Mouse (Mus musculus): ENCODE measurements around the gene Gm45713.
A peak's percentile ranks its signal among the peaks of the same experiment; 100 is the strongest.
"Not testable (repeated sequence)": the region's sequence is repeated elsewhere in the genome, so short reads cannot be mapped to it uniquely, and the experiment has no call there.

The Gm45713 gene

DNA sequence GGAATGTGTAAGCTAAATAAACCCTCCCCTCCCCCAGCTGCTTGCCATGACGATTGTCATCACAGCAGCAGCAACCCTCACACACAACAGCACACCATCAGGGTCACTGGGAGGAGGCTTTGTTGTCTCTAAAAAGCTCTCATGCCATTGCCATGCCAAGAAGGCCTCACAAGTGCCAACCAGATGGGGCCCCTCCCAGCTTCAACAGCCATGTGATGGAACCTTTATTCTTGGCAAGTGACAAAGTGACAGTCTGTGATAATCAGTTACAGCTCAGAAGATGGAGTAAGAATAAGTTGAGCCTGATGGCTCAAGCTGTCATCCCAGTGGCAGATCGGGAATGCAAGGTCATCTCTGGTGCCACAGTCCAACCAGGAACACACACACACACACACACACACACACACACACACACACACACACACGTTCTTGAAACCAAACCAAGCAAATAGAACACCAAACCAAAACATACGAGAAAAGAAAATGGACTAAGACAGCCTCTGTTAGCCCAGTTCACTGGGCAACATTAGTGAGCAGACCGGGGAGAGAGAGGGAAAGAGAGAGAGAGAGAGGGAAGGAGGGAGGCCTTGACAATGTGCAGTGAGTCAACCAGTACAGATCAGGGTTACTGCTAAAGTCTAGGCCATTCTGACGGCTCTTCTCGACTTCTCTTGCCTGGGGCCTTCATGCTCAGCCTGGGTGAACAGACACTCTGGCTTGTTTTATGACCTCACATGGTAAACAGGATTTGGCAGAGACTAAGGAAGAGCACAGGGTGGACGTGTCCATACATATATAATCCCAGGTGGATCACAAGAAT is 4.1 kb upstream of the Gm45713 start:
- DNase-seq, result no peak

DNA sequence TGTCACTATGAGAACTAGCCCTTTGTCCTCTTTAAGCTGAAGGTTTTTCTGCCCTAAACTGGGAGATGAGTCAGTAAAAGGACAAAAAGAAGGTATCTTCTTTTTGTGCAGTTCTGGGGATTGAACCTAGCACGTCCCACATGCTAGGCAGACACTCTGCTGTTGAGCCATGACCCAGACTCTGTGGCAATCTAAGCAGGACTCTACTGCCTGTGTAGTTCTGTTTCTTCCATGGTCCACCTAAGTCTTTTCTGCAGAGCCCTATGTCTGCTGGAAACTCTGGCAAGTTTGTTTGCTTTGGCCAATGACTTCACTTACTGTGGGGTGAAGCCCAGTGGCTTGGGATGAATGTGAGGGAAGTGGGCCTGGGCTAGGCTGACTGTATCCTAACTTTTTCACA is 2.4 kb upstream of the Gm45713 start:
- DNase-seq, result no peak

DNA sequence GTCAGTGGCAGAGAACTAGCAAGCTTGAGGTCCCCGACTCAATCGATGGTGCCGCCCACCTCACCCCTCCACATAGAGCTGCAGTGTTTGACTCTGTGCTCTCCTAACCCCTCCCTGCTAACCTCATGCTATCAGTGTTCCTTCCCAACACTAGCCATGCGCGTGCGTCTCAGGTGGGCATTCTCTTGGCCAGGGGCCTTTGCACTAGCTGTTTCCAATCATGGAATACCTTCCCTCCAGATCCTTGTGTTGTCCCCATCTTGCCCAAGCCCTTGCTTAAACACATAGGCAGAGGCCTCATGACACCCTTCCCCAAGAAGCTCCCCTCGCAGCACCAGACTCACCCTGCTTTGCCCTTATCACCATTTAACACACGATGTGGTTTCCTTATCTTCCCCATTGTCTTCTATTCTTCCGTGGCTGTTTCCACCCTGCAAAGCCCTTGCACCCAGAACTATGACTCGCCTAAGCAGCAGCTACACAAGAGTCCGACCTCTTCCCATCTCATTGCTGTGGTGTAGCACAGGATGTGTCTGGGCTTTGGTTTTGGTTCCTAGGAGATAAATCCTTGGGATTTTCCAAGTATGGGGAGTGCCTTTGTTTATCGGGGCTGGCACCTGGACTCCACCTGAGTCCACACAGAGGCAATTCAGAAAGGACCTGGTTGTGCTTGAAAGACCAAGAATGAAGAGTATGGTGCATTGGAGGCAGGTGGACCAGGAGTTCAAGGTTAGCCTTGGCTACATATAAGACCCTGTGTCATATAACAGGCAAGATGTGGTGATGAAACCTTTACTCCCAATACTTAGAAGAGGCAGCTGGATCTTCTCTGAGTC is 1.4 kb upstream of the Gm45713 start:
- peak; percentile 14 for DNase-seq

DNA sequence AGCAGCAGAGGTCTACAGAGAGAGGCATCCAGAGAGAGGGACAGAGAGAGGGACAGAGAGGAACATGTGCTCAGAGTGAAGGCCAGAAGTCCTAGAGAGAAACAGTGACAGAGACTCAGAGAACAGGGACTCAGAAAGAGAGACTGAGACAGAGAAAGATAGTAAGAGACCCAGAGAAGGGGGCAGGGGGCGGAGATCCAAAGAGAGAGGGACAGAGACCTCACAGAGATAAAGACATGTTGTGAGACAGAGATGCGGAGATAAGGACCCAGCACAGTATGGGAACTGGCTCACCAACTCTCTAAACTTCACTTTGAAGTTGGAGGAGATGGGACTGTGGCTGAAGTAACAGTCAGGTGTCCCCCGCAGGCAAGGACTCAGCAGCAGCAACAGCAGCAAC is 661 bp downstream of the Gm45713 start:
- no peak for DNase-seq

DNA sequence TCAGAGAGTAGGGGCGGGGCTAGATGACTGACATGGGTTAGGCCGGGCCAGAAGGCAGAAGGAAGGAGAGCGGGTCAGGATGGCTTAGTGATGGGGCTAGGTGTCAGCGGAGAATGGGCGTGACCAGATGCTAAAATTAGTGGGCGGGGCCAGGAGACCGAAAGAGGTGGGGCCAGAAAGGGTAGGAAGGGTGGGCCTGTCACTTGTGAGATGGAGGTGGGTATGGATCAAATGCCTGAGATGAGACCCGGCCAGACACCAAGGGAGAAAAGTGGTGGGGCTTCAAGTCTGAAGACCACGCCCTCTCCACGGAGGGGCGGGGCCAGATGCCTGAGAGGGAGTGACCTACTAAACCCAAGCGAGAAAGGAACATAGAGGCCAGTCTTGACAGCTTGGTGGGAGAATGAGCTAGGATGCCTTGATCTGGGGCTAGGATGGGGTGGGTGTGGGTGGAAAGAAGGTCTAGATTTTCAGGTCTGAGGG is 1.4 kb downstream of the Gm45713 start:
- peak; percentile 26 for DNase-seq

DNA sequence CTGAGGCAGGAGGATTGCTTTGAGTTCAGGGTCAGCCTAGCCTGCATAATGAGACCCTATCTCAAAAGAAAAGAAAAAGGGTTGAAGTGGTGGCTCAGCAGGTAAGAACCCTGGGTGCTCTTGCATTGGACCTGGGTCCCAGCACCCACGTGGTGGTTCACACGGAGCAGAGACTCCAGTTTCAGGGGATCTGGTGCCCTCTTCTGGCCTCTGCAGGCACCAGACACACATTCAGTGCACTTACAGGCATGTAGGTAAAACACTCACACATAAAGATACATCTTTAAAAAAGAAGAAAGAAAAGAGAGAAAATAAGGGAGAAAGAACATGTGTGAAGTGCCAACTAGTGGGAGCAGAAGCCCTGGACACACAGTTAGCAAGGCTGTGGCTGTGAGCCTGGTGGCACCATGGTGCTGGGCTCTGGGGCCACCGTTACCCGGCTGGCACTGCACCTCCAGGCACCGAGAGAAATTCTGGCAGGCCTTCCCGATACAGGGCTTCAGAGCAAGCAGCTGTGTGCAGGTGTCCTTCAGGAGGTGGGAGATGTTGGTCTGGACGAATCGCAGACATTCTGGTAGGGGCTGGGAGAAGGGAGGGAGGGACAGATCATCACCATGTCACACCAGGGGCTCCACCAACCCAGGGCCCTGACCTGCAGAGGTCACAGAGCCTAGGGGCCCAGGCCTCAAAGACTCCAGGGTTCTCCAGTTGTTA is 2.4 kb downstream of the Gm45713 start:
- DNase-seq, result peak; percentile 13

DNA sequence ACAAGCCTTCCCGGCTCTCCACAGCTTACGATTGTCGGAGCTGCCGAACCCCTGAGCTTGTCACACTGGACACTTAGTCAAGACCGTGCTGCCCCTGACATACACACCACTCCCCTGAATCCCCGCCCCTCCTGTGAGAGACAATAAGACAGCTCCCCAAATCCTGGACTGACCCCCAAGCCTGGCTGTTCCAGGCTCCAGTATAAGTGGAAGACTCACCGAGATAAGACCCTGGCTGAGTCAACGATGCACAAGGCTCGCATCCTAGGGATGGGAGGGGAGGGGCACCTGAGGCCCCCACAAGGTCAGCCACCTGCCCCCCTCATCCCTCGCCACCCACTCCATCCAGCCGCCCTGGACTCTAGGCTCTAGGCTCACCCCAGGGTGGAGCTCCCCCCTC is 4.2 kb downstream of the Gm45713 start:
- DNase-seq, result peak; percentile 12

DNA sequence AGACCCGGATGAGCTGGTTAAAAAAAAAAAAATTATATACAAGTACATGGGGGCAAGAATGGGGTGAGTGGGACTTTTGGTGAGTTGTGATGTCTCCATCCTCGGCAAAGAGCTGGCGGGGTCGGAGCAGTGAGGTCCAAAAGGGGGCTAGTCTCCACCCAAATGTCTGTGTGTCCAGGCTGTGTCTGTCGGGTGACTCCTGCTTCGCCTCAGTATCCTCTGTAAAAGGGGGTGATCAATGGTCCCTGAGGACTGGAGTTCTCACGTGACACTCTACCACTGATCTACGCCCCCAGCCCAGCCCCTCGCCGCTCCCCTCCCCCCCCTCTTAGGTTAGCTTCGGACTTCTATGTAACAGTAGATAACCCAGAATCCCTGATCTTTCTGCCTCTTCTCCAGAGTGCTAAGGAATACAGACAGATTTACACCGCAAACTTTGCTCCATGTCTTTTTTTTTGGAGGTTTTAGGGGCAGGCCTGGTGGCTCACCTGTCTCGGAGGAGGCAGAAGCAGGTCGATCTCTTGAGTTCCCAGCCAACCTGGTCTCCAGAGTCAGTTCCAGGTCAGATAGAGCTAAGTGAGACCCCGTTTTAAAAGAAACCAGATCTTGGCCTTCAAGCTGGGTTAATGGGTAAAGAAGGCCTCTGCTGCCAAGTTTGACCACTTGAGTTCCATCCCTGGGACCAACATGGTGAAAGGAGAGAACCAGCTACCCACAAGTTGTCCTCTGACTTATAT is 6.1 kb downstream of the Gm45713 start:
- DNase-seq, result peak; percentile 25

DNA sequence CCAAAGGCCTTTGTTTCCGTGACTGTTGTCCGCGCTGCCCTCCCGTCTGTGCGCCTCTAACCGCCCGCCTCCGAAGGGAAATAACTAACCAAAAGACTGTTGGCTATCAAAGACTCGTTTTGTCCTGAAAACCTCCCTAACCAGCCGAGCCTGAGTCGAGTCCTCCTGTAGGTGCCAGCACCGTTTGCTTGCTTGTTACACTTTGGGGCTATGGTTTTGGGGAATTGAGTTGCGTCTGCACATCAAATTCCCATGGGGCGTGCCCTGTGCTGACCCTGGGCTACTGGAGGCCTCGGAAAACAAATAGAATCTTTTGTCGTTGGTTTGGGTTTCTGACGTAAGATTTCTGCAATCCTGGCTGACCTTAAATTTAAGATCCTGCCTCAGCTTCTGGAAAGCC is 6.7 kb downstream of the Gm45713 start:
- no peak for DNase-seq

DNA sequence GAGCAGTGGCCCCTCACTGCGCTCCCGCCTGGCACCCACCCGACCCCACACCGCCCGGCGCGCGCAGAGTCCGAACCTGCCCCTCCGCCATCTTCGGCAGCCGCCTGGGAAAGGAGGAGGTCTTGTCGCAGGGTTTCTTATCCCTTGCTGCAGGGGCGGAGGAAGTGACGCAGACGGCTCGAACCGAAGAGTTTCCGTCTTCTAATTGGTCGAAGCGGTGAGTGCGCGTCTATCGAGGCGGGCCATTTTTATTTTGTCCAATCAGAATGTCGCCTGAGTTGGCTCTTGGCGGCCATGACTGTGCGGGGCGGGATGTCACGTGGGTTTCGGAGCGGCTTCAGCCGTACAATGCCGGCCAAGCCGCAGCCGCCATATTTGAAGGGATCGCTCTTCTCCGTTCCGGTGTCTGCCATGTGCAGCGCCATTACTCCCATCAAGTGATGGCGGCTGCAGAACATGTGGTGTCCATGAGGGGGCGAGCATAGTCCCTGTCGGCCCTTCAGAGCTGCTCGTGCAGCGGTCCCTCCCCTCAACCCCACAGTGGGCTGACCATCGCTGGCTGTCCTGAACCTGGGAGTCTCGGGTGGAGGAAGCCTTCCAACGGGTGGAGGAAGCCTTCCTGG is 7.3 kb downstream of the Gm45713 start, which contains the start of gene Rpl13a:
Rpl13a (minus strand) TSS at position 138 of the 623 bp plus-strand sequence.
- peak; percentile 98 for DNase-seq

DNA sequence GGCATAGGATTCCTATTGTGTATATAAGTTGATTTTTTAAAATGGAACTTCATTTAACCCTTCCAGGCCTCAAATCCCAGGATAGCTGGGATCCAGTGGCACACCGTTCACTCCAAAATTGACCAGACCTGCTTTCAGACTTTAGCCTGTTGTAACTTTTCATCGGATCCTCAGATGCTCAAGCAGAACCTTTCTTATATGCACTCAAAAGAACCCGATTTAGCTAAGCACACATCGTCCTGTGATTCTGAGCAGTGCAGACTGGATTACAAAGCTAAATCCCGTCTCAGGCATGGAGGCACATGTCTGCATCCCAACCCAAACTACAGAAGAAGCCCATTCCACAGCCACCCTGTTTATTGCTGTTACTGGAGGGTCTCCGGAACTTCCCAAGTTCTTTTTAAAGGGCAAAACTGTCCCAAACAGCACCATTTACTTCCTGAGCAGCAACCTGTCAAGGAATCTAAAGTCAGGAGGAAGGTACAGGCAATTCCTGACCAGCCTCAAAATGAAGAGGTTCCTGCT is 8.3 kb downstream of the Gm45713 start:
- peak; percentile 17 for DNase-seq

DNA sequence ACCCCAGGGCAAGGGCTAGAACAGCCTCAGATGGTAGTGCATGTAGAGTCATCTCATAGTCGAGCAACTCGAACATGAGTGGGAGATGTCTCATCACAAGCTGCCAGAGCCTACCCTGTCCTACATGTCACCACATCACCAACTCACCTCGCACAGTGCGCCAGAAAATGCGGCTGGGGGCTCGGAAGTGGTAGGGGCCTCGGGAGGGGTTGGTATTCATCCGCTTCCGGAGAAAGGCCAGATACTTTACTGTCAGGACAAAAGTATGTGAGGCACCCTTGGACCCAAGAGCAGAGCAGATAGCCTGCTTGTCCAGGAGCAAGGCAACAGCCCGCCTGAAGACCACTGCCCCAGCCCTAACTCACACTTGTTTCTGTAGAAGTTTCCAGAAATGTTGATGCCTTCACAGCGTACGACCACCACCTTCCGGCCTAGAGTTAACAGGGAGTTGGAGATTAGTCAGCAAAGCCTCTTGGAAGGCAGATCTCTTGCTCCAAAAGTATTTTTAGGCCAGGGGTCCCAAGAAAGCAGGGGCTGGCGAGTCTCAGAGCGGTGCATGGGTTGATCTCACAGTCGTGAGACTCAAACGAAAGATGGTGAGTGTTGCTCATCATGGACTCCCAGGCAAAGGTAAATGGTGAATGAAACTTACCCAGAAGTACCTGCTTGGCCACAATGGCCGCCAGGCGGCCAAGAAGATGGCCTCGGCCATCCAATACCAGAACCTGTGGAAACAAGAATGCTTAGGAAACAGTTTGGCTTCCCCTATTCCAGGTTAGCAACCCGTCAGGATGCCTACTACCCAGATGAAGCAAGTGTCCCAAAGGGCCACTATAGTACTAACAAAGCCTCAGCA is 9.0 kb downstream of the Gm45713 start:
- peak; percentile 25 for DNase-seq

DNA sequence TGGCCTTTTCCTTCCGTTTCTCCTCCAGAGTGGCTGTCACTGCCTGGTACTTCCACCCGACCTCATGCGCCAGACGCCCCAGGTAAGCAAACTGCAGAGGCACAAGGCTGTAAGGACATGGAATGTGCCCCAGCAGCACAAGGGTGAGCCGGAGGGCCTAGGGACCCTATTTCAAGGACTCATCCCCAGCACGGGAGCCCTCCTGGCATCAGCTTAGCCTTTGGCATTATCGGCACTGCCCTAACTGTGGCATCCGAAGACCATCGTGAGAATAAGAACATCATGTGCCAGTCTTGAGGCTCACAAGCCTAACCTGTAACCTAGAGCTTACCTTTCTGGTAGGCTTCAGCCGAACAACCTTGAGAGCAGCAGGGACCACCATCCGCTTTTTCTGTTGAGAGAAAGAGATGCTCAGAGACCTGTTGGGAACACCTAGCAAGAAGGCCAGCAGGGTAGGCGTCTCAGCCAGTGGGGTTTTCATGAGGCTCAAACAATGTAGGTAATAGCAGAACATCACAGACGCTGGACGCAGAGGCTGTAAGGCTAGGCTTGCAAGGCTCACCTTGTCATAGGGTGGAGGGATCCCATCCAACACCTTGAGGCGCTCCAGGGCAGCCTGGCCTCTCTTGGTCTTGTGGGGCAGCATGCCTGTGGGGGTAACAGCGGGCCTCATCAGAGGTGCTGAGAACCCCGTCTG is 9.7 kb downstream of the Gm45713 start:
- no peak for DNase-seq

DNA sequence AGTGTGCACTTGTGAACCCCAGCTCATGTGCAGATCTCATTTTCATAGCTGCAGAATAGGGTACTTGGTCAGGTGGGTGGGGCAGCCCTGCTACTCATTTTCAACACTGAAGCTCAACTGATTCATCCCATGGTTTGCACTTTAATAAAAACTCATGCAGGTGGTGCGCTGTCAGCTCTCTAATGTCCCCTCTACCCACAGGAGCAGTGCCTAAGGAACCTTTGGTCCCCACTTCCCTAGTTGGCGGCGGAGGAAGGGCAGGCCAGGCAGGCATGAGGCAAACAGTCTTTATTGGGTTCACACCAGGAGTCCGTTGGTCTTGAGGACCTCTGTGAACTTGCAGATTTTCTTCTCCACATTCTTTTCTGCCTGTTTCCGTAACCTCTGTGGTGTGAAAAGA is 10.4 kb downstream of the Gm45713 start:
- DNase-seq, result not testable (repeated sequence)

DNA sequence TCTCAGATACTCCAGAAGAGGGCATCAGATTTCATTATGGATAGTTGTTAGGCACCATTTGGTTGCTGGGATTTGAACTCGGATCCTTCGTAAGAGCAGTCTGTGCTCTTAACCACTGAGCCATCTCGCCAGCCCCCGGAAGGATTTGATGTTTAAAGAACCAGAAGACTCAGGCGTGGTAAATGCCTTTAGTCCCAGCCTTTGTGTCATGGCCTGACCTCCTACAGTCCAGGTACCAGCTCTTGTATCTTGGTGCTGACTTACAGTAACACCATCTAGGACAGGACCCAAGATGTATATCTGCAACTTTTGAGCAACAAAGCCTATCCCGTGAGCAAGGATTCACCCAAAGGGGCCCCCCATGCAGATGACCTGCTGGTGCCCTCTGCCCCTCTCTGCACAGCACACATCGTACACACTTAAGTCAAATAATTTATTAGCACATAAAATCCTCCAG is 10.9 kb downstream of the Gm45713 start:
- DNase-seq, result no peak

DNA sequence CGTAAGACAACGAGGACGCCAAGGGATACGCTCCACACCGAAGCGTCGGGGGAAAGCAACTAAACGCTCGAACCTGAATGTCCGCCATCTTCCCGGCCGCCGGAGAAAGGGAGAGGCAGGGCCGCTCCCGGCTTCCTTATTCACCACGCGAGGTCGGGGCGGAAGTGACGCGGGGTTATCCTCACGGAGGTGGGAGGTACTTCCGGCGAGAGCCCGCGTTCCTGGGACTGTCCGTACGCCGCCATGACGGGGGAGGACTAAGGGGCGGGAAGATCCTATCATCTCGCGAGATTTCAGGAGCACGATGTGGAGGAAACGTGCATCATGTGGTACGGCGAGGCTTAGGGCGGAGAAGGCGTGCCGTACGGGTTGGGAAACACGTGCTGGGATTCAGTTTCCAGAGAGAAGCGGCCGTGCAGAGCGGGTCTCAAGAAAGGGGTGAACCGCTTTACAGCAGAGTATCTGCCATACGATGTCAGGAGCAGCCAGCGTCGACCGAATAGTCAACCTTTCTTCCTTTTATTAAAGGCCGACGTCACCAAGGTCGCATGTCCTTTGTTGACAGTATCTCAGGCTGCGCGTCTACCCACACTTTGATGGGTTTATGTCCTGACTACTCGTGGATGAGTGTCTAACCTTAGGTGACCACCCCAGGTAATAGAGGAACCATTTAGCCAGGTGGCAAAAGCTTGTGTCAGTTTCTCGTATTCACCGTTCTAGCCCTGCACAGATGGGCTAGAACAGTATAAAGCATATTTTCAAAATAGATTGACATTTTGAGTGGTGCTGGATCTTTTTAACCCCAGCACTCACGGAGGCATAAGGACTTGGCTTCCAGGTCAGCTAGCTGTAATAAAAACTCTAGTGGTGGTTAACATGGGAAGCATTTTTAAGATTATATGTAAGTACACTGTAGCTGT is 11.5 kb downstream of the Gm45713 start, which contains the start of gene Rps11:
Rps11 (minus strand) TSS at position 216 of the 920 bp plus-strand sequence.
- DNase-seq, result peak; percentile 98

DNA sequence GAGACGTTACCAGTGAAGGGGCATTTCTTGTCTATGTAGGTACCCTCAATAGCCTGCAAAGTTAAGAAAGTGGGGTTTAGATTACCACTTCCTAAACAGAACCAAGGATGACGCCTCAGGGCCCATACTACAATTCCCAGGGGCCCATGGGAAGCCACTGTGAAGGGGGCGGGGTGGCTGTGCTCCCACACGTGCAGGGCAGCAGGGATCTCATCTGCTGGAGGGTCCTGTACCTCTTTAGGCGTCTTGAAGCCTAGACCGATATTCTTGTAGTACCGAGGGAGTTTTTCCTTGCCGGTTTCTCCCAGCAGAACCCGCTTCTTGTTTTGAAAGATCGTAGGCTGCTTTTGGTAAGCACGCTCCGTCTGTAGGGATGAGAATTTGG is 12.9 kb downstream of the Gm45713 start:
- DNase-seq, result no peak

DNA sequence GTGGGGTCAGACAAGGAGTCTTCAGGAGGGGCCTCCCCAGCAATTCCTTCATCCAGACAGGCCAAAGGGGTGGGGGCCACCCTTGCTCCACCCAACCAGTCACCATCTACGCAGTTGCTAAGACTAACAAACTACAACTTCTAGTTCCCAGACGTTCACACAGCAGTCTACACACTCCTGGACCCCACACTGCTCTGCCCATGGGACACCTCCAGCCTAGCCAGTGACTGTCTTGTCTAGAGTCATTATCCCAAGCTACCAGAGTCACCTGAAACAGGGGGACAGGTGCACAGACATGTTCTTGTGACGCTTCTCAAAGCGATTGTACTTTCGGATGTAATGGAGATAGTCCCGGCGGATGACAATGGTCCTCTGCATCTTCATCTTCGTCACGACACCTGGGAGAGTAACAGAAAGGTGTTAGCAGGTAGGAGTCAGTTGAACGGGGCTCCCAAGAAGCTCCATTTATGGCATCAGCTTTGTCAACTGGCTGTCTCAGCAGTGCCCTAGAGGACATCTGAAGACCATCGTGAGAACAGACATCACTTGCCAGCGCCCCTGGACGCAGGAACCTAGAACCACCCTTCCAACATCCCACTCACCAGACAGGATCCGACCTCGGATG is 13.4 kb downstream of the Gm45713 start:
- no peak for DNase-seq
